Mouse (Mus musculus): ENCODE data around the gene Tra2b.
"Not testable (repeated sequence)": the region's sequence is repeated elsewhere in the genome, so short reads cannot be mapped to it uniquely, and the experiment has no call there.

Tra2b gene

DNA sequence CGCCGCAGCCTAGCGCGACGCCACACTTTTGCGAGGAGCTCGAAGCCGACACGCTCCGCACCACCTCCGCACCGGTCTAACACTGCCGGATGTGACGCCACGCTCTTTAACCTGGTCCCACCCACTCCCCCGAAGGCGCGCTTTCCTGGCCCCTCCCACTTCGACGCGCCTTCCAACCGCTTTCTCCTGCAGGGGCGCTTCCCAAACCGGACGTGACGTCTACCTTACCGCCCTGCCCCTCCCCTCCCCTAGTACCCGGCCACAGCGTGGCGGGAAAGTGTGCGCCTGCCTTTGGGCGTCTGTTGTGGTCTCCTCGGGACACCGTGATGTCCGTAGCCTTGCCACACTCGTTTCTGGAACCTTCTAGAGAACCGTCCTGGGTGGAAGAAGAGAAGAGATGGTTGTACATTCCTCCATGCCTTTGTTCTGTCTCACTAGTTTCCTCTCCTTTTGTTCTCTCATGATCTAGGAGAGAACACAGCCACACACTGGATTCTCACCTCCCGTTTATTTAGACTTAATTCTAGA lies at the start of gene Tra2b:
TSS of gene Tra2b (minus strand) at position 157 of the 528 bp plus-strand sequence.
- DNase-seq (ENCODE audit: low spot score) = peak; percentile 97

GRCm38 (mm10) chr16:22310649-22311048 lies 44.8 kb upstream of the Tra2b start:
- peak; percentile 56 for DNase-seq (ENCODE audit: low spot score)

DNA sequence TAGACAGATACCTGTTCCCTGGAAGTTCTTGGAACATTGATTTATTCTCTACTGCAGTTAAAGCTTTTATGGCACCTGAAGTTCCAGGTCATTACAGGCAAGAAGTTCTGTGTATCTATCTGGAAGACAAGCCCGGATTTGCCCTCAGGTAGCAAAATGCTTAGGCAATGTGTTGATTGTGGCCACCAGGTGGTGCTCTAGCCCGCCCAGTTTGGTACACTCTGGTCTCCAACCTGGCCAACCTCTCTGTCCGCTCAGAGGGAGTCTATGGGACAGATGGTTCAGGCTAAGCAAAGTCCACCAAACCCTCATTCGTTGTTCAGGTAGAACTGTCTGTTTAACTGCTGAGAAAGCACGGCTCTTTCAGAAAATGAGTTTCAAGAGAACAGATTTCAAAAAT lies 36.8 kb upstream of the Tra2b start:
- DNase-seq (ENCODE audit: low spot score) = peak; percentile 72

GRCm38 (mm10) chr16:22301378-22301777 lies 35.6 kb upstream of the Tra2b start:
- no peak for DNase-seq (ENCODE audit: low spot score)

- no peak for DNase-seq (ENCODE audit: low spot score)
These were observed 31.1 kb upstream of the Tra2b start for GRCm38 (mm10) chr16:22296901-22297300.

DNA sequence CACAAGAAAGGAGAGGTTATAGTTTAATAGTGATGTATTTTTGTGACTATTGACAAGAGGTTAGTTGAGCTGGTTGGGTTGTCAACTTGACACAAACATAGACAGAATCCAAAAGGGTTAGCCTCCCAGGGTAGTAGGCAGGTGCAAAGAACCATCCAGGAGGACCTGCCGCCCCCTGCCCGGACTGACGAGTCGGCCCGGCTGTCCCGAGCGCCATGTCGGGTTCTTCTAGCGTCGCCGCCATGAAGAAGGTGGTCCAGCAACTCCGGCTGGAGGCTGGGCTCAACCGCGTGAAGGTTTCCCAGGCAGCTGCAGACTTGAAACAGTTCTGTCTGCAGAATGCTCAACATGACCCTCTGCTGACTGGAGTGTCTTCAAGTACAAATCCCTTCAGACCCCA lies 29.0 kb upstream of the Tra2b start:
- not testable (repeated sequence) for DNase-seq (ENCODE audit: low spot score)

DNA sequence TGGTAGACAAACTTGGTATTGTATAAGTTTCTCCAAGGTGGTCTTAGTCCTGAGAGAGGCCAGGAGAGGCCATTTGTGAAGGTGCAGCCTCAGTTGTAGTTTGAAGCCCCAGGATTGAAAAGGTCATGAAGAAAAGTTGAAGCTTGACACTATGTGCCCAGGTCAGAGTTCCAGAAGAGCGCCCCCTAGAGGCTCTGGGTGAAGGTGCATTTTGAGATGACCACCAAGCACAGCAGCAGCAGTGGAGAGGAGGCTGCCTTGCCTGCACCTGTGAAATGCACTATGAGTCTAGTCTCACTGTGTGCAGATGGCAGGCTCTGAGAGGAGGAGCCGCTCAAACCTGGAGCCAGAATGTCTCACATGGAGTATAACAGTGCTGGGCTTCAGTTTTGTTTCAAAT lies 27.8 kb upstream of the Tra2b start:
- no peak for DNase-seq (ENCODE audit: low spot score)

DNA sequence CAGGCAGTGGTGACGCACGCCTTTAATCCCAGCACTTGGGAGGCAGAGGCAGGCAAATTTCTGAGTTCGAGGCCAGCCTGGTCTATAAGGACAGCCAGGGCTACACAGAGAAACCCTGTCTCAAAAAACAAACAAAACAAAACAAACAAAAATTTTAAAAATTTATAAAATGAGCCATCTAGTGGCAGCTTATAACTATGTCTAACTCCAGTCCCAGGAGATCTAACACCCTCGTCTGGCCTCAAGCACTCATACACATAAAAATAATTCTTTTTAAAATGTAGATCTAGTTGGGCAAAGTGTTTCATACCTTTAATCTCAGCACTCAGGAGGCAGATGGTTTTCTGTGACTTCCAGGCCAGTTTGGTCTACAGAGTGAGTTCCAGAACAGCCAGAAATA lies 26.6 kb upstream of the Tra2b start:
- no peak for DNase-seq (ENCODE audit: low spot score)

GRCm38 (mm10) chr16:22289643-22290042 lies 23.8 kb upstream of the Tra2b start:
- DNase-seq (ENCODE audit: low spot score) = no peak

DNA sequence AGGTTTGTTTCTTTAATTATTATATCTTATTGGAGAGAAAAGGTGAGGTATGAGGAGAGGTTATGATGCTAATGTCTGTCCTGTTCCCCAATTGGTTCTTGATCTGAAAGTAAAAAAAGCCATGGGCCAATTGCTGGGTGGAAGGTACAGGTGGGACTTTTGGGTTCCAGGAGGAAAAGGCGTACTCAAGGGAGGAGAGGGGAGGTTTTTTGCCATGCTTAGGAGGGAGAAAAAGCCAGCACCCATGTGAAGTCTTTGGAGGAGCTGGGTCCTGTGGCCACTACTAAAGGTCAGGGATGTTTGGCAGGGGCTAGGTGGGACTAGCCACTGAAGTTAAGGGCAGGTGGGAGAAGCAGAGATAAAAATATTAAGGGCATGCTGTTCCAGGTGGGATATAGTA lies 21.2 kb upstream of the Tra2b start:
- DNase-seq (ENCODE audit: low spot score) = no peak

- no peak for DNase-seq (ENCODE audit: low spot score)
These were observed 10.7 kb upstream of the Tra2b start for GRCm38 (mm10) chr16:22276536-22276935.

DNA sequence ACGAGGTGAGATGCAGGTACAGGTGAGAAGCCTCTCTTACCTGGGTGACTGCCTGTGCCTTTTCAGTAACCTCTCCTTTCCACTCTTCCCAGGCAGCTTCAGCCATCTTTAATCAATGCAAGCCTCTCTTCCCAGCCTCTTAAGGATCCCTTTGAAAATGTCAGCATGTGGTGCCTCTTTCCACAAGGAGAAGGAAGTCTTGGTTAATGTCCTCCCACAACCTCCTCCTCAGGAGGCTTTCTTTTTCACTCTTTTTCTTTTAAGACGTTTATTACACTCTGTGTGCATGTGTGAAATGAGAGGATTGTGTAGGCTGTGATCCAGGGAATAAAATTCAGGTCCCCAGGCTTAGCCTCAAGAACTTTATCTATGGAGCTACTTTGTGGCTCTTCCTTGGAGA lies 9.3 kb upstream of the Tra2b start:
- DNase-seq (ENCODE audit: low spot score) = no peak

DNA sequence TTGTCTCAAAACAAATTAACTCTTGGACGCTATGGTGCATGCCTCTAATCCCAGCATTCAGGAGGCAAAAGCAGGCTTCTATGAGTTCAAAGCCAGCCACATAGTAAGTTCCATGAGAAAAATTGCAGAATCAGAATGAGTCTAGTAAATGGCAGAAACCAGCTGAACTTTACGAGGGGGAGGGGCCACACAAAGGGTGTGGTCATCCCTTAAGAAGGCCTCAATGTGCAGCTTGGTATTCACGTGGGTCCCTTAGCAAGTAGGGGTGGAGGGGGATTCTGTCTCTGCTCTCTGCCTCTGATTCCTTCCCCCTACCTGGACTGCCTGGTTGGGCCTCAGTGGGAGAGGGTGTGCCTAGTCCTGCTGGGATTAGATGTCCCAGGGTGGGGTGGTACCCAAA lies 4.7 kb upstream of the Tra2b start:
- DNase-seq (ENCODE audit: low spot score) = no peak

DNA sequence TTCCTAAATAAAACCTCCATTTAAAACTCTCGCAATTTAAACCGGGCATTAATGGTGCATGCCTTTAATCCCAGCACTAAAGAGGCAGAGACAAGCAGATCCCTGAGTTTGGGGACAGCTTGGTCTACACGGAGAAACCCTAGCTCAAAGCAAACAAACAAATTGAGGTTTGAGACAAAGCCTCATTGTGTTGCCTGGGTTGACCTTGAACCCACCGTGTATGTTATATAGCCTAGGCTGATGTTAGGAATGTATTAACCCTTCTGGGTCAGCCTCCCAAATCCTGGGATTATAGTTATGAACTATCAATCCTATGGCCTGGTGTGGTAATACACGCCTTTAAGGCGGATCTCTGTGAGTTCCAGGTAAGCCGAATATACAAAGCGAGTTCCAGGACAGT lies 579 bp upstream of the Tra2b start:
- no peak for DNase-seq (ENCODE audit: low spot score)

GRCm38 (mm10) chr16:22264962-22265848 lies 600 bp downstream of the Tra2b start:
- peak; percentile 79 for DNase-seq (ENCODE audit: low spot score)

GRCm38 (mm10) chr16:22264232-22264961 lies 1.4 kb downstream of the Tra2b start:
- DNase-seq (ENCODE audit: low spot score) = no peak

GRCm38 (mm10) chr16:22263124-22263523 lies 2.7 kb downstream of the Tra2b start:
- no peak for DNase-seq (ENCODE audit: low spot score)

GRCm38 (mm10) chr16:22261563-22261962 lies 4.2 kb downstream of the Tra2b start:
- DNase-seq (ENCODE audit: low spot score) = no peak

- DNase-seq (ENCODE audit: low spot score) = no peak
These were observed 5.2 kb downstream of the Tra2b start for GRCm38 (mm10) chr16:22260423-22261143.

GRCm38 (mm10) chr16:22252255-22252654 lies 13.6 kb downstream of the Tra2b start:
- not testable (repeated sequence) for DNase-seq (ENCODE audit: low spot score)

GRCm38 (mm10) chr16:22250307-22250706 lies 15.5 kb downstream of the Tra2b start:
- no peak for DNase-seq (ENCODE audit: low spot score)

DNA sequence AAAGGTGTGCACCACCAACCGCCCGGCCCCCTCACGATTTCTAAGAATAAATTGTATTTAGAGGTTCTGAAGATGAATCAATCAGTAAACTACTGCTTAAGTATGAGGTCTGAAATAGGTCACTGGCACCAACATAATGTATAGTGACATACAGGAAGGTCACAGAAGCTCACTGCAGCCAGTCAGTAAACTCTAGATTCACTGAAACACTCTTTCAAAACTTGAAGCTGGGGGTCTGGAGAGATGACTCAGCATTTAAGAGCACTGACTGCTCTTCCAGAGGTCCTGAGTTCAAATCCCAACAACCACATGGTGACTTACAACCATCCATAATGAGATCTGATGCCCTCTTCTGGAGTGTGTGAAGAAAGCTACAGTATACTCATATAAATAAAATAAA lies 16.1 kb downstream of the Tra2b start:
- DNase-seq (ENCODE audit: low spot score) = no peak

Data from yolk sac, embryonic 10.5 days (tissue).